Mouse (Mus musculus) CH12.LX (cell line): ENCODE data around the gene Cycs. TPM values are rescaled to one million over a fixed set of nuclear protein-coding genes. Genes with fewer than 3 reads are reported as not detected.

ENCODE experiments used
- DNase-seq: peaks from one replicate; pipeline ENCODE4 v3.0.0-alpha.2; 2013; ENCODE audit errors: extremely low read depth
- H3K27ac ChIP-seq: 2 replicates; pipeline ENCODE4 v1.5.1; 2012; ENCODE audit warnings: low read depth, mild to moderate bottlenecking, control low read depth, moderate library complexity; ENCODE audit not compliant: insufficient read depth
- H3K27me3 ChIP-seq: replicated peaks from 2 replicates; pipeline ENCODE3; 2012; ENCODE audit warnings: inconsistent platforms
- H3K36me3 ChIP-seq, 2 experiments: replicated peaks in 1 of 2; 2 replicates each; pipeline versions ENCODE3 to v1.6.1; 2012; ENCODE audit warnings: inconsistent platforms in 1 of 2, low read length in 1 of 2, mild to moderate bottlenecking in 1 of 2, mixed read lengths in 1 of 2, moderate library complexity in 1 of 2; ENCODE audit not compliant: control insufficient read depth in 1 of 2, insufficient read depth in 1 of 2
- H3K4me1 ChIP-seq, 2 experiments: 2 replicates each; pipeline ENCODE4 v1.6.1; 2012; ENCODE audit warnings: inconsistent platforms in 1 of 2, moderate library complexity in 1 of 2; ENCODE audit not compliant: insufficient read depth in 2 of 2, control insufficient read depth in 1 of 2
- H3K4me2 ChIP-seq: 2 replicates; pipeline ENCODE4 v1.6.1; 2012; ENCODE audit warnings: low read depth, mild to moderate bottlenecking, control low read depth; ENCODE audit not compliant: poor library complexity, insufficient read depth, severe bottlenecking
- H3K4me3 ChIP-seq, 3 experiments: fragments of 150-350 bp in 1 of 3; sonication (generic) in 1 of 3; replicated peaks in 1 of 3; 2 replicates each; pipeline versions ENCODE3 to v1.5.1; 2011 to 2012; ENCODE audit warnings: low read depth in 2 of 3, low read length in 2 of 3, mild to moderate bottlenecking in 2 of 3, moderate library complexity in 2 of 3, control low read depth in 1 of 3, improper control_type of control experiment in 1 of 3, inconsistent platforms in 1 of 3, mixed read lengths in 1 of 3; ENCODE audit not compliant: poor library complexity in 1 of 3
- H3K79me2 ChIP-seq: replicated peaks from 2 replicates; pipeline ENCODE4 v1.6.1; 2012; ENCODE audit warnings: mild to moderate bottlenecking, moderate library complexity; ENCODE audit not compliant: control insufficient read depth, poor library complexity, insufficient read depth, severe bottlenecking; ENCODE audit errors: extremely low read depth
- H3K9ac ChIP-seq: 2 replicates; pipeline ENCODE4 v1.6.1; 2012; ENCODE audit warnings: low read depth, mild to moderate bottlenecking, control low read depth, moderate library complexity; ENCODE audit not compliant: insufficient read depth
- H3K9me3 ChIP-seq: replicated peaks from 2 replicates; pipeline ENCODE3; 2012; ENCODE audit warnings: low read length, inconsistent platforms, mixed read lengths
- BHLHE40 ChIP-seq: IDR thresholded peaks from 2 replicates; pipeline ENCODE4 v1.6.1; 2011; ENCODE audit warnings: mild to moderate bottlenecking, low read depth, low read length, improper control_type of control experiment
- E2F4 ChIP-seq: IDR thresholded peaks from 2 replicates; pipeline ENCODE4 v1.6.1; 2011; ENCODE audit warnings: low read depth, low read length, improper control_type of control experiment; ENCODE audit not compliant: insufficient replicate concordance
- ELF1 ChIP-seq: IDR thresholded peaks from 2 replicates; pipeline ENCODE4 v1.6.1; 2014; ENCODE audit warnings: low read depth, mild to moderate bottlenecking, inconsistent platforms, low read length, improper control_type of control experiment
- EP300 ChIP-seq: IDR thresholded peaks from 2 replicates; pipeline ENCODE4 v1.6.1; 2011; ENCODE audit warnings: low read length, improper control_type of control experiment
- IRF4 ChIP-seq: IDR thresholded peaks from 2 replicates; pipeline ENCODE4 v1.6.1; 2014; ENCODE audit warnings: low read depth, mild to moderate bottlenecking, inconsistent platforms, low read length, improper control_type of control experiment
- JUN ChIP-seq: IDR thresholded peaks from 2 replicates; pipeline ENCODE4 v1.6.1; 2011; ENCODE audit warnings: low read depth, mild to moderate bottlenecking, low read length, improper control_type of control experiment, moderate library complexity; ENCODE audit not compliant: insufficient read depth
- JUND ChIP-seq: conservative IDR thresholded peaks from 2 replicates; pipeline ENCODE4 v1.6.1; 2011; ENCODE audit warnings: low read depth, low read length, improper control_type of control experiment
- KAT2A ChIP-seq: IDR thresholded peaks from 2 replicates; pipeline ENCODE4 v1.6.1; 2012; ENCODE audit warnings: low read length, improper control_type of control experiment, inconsistent platforms; ENCODE audit not compliant: insufficient replicate concordance
- MAFK ChIP-seq: IDR thresholded peaks from 2 replicates; pipeline ENCODE4 v1.6.1; 2011; ENCODE audit warnings: low read length, improper control_type of control experiment; ENCODE audit not compliant: insufficient replicate concordance
- MAZ ChIP-seq: IDR thresholded peaks from 2 replicates; pipeline ENCODE4 v1.6.1; 2012; ENCODE audit warnings: low read depth, mild to moderate bottlenecking, inconsistent platforms, low read length, improper control_type of control experiment, moderate library complexity
- MEF2A ChIP-seq: IDR thresholded peaks from 2 replicates; pipeline ENCODE4 v1.6.1; 2014; ENCODE audit warnings: low read depth, mild to moderate bottlenecking, inconsistent platforms, low read length, improper control_type of control experiment, borderline replicate concordance
- MYC ChIP-seq: IDR thresholded peaks from 2 replicates; pipeline ENCODE4 v1.6.1; 2011; ENCODE audit warnings: low read depth, mild to moderate bottlenecking, improper control_type of control experiment, low read length
- NRF1 ChIP-seq: IDR thresholded peaks from 2 replicates; pipeline ENCODE4 v1.6.1; 2014; ENCODE audit warnings: low read depth, mild to moderate bottlenecking, inconsistent platforms, low read length, improper control_type of control experiment, moderate library complexity
- PAX5 ChIP-seq: IDR thresholded peaks from 2 replicates; pipeline ENCODE4 v1.6.1; 2012; ENCODE audit warnings: low read length, inconsistent platforms, mixed read lengths
- POLR2A ChIP-seq: IDR thresholded peaks from 2 replicates; pipeline ENCODE4 v1.6.1; 2011; ENCODE audit warnings: low read depth, mild to moderate bottlenecking, improper control_type of control experiment, low read length
- RAD21 ChIP-seq: IDR thresholded peaks from 2 replicates; pipeline ENCODE4 v1.6.1; 2011; ENCODE audit warnings: low read depth, mild to moderate bottlenecking, low read length, improper control_type of control experiment, moderate library complexity
- RCOR1 ChIP-seq: conservative IDR thresholded peaks from 2 replicates; pipeline ENCODE4 v1.6.1; 2012; ENCODE audit warnings: low read depth, mild to moderate bottlenecking, inconsistent platforms, low read length, improper control_type of control experiment
- SIN3A ChIP-seq: IDR thresholded peaks from 2 replicates; pipeline ENCODE4 v1.6.1; 2012; ENCODE audit warnings: low read length, improper control_type of control experiment, inconsistent platforms
- SMC3 ChIP-seq: IDR thresholded peaks from 2 replicates; pipeline ENCODE4 v1.6.1; 2011; ENCODE audit warnings: low read depth, low read length, improper control_type of control experiment
- TBP ChIP-seq: conservative IDR thresholded peaks from 2 replicates; pipeline ENCODE4 v1.6.1; 2011; ENCODE audit warnings: low read depth, low read length, improper control_type of control experiment
- TCF12 ChIP-seq: IDR thresholded peaks from 2 replicates; pipeline ENCODE4 v1.6.1; 2014; ENCODE audit warnings: low read depth, mild to moderate bottlenecking, inconsistent platforms, low read length, improper control_type of control experiment
- USF1 ChIP-seq: IDR thresholded peaks from 2 replicates; pipeline ENCODE4 v1.6.1; 2014; ENCODE audit warnings: low read depth, mild to moderate bottlenecking, inconsistent platforms, low read length, improper control_type of control experiment
- USF2 ChIP-seq: conservative IDR thresholded peaks from 2 replicates; pipeline ENCODE4 v1.6.1; 2011; ENCODE audit warnings: low read depth, low read length, improper control_type of control experiment
- ZKSCAN1 ChIP-seq: IDR thresholded peaks from 2 replicates; pipeline ENCODE4 v1.6.1; 2012; ENCODE audit warnings: low read depth, inconsistent platforms, low read length, improper control_type of control experiment, borderline replicate concordance
- dilution Hi-C: fragments of 300-500 bp; cut with MboI; formaldehyde crosslinking; loops from 2 replicates; pipeline ENCODE4 v1.14.3; 2020; ENCODE audit warnings: low sequenced_read_pairs; ENCODE audit not compliant: extremely low pct_unique_long_range_greater_than_20kb, extremely low pct_ligation_motif_present
- in situ Hi-C: fragments of 300-500 bp; cut with MboI; formaldehyde crosslinking; loops from 3 replicates; pipeline ENCODE4 v1.14.3; 2019; ENCODE audit warnings: low sequenced_read_pairs, low pct_ligation_motif_present, low pct_unique_long_range_greater_than_20kb, mixed read lengths
- polyA plus RNA-seq: library from polyadenylated mRNA; unstranded; fragments of >175 nt; gene quantifications from 2 replicates; pipeline ENCODE4 v1.2.1, GENCODE M21; 2012; ENCODE audit warnings: low read depth; ENCODE audit not compliant: insufficient read length
- total RNA-seq, 2 experiments: library from RNA; depleted of rRNA; stranded (reverse); fragments of 300-350 nt in 1 of 2; fragments of >200 nt in 1 of 2; gene quantifications; 2 replicates each; pipeline ENCODE4 v1.2.3; 2012 to 2014

The Cycs gene
- total and polyA plus RNA-seq, 3 experiments: 34.2 to 122 (median 44.6) TPM

DNA sequence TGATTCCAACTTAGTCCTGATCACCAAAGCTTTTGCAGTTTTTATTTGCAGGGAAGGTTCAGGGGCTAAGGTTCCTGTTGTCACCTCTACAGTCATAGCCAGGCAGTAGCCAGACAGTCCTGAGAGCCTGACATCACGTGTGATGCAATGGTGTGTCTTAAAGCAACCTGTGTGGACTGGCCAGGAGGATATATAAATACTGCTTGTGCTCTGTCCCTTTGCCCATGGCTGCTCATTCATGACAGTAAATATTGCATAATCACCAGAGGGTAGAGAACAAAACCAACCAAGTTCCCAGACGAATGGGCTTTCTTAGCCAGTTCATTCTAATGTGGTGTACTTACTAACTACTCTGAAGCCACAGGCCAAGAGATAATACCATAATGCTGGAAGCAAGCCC, 21.1 kb upstream of the Cycs start:
- dilution Hi-C loops (no loop called here), in situ Hi-C loops (no loop called here)
- no peaks in the 10 kb centered on the region for H3K4me1 ChIP-seq
- no peaks in the 10 kb centered on the region for H3K36me3 ChIP-seq
- H3K27ac ChIP-seq: no peak overlapping the region
- H3K79me2 ChIP-seq: no peaks in the 10 kb centered on the region
- no peak for DNase-seq
- H3K4me3 ChIP-seq: no peak overlapping the region
- H3K27me3 ChIP-seq: no peaks in the 10 kb centered on the region
- no peak for TF ChIP-seq MAZ
- TF ChIP-seq NRF1: no peak
- TF ChIP-seq MYC: no peak
- TF ChIP-seq RAD21: no peak
- TF ChIP-seq TBP: no peak
- no peak for TF ChIP-seq ZKSCAN1
- no peak for TF ChIP-seq E2F4
- TF ChIP-seq, all 38 proteins: peak for 0
- H3K4me2 ChIP-seq: no peak overlapping the region
- H3K9me3 ChIP-seq: no peaks in the 10 kb centered on the region
- H3K9ac ChIP-seq: no peak overlapping the region

- DNase-seq: no peak
- Histone ChIP-seq H3K79me2 (no peaks in the 10 kb centered on the region), H3K9ac (no peak overlapping the region), H3K4me3 (no peak overlapping the region), H3K27ac (no peak overlapping the region), H3K9me3 (no peaks in the 10 kb centered on the region), H3K27me3 (no peaks in the 10 kb centered on the region), H3K36me3 (no peaks in the 10 kb centered on the region), H3K4me1 (no peaks in the 10 kb centered on the region), H3K4me2 (no peak overlapping the region)
- in situ Hi-C loops (no loop called here), dilution Hi-C loops (no loop called here)
- TF ChIP-seq BHLHE40 (no peak), JUN (no peak), SIN3A (no peak), POLR2A (no peak), EP300 (no peak), PAX5 (no peak), SMC3 (no peak), RCOR1 (no peak), JUND (no peak), IRF4 (no peak), E2F4 (no peak), MAFK (no peak), MEF2A (no peak), KAT2A (no peak), ELF1 (no peak), USF2 (no peak), NRF1 (no peak), TCF12 (no peak), RAD21 (no peak), USF1 (no peak)
These were observed 20.0 kb upstream of the Cycs start for GRCm38 (mm10) chr6:50586316-50586715.
